ENCODE assay signal across 19 mouse cellular contexts in the genomic region with DNA sequence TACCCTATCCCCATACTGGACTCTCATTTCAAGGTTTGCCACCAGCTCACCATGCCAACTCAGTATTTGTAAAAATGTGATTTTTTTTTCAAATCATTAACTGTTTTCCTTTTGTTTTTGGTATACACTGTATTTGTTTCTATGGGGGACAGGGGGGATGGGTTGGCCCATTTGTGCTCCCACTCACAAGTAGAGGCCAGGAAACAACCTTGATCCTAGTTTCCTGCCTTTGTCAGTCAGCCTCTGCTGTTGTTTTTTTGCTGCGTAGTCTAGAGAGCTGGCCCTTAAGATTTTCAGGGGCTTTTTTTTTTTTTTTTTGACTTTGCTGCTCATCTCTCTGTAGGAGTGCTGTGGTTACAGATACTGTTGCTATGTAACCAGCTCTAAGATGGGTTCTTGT. TPM values are rescaled to one million over a fixed set of nuclear protein-coding genes. Genes with fewer than 3 reads are reported as not detected.
DNase-seq lines count a peak whose midpoint lies in the region; ATAC-seq lines count a peak whose summit lies in the region.
"Had no signal": no experiment of that assay in that cellular context is flagged by ENCODE, and none has a peak within 500 bp of the region (broad histone marks: within the 10 kb centered on the region; RNA-seq: fewer than 3 reads in every experiment).

No protein-coding gene starts in this region.

- no peaks in the 10 kb centered on the region for H3K36me3 ChIP-seq in heart, embryonic 13.5 days
- H3K36me3 ChIP-seq in kidney, embryonic 16.5 days (ENCODE audit: insufficient read depth, low read length): no peaks in the 10 kb centered on the region
- H3K36me3 ChIP-seq in lung, embryonic 15.5 days: no peaks in the 10 kb centered on the region
- H3K36me3 ChIP-seq: forebrain, embryonic 12.5 days; hindbrain, embryonic 12.5 days; limb, embryonic 10.5 days; midbrain, embryonic 13.5 days had no signal

- H3K4me2 ChIP-seq in heart, embryonic 13.5 days: no peak overlapping the region
- H3K4me2 ChIP-seq in kidney, embryonic 16.5 days (replicated peaks; ENCODE audit: low read depth, low read length): no peak overlapping the region
- no peak overlapping the region for H3K4me2 ChIP-seq in lung, embryonic 15.5 days
- H3K4me2 ChIP-seq: forebrain, embryonic 12.5 days; hindbrain, embryonic 12.5 days; midbrain, embryonic 13.5 days had no signal

- ATAC-seq in heart, embryonic 13.5 days (ENCODE audit: extremely low read depth, insufficient number of reproducible peaks, low FRiP score, low TSS enrichment): no peak
- ATAC-seq in kidney, embryonic 16.5 days (ENCODE audit: low FRiP score, low TSS enrichment): no peak
- no peak for ATAC-seq in lung, embryonic 15.5 days (ENCODE audit: borderline replicate concordance, extremely low read depth, low FRiP score, low TSS enrichment)
- ATAC-seq: intestine, postnatal 0 days; midbrain, embryonic 13.5 days had no signal

- DNase-seq in heart, postnatal 10 days: no peak
- DNase-seq in kidney, postnatal 10 days: no peak
- no peak for DNase-seq in lung, postnatal 36 days
- DNase-seq: adrenal gland, adult 2 months; cerebellum, adult 11 months; cerebellum, adult 9-11 months; thymus, adult 2 months; thymus, postnatal 4 days had no signal

- WGBS in heart, embryonic 13.5 days: 42% methylated on average over 1 of the region's 1 CpGs
- 40% methylated on average over 1 of the region's 1 CpGs for WGBS in kidney, embryonic 16.5 days
- 71% methylated on average over 1 of the region's 1 CpGs for WGBS in lung, embryonic 15.5 days

- H3K4me1 ChIP-seq in heart, embryonic 13.5 days: peaks cover 33% of the 10 kb centered on the region
- peaks cover 30% of the 10 kb centered on the region for H3K4me1 ChIP-seq in kidney, embryonic 16.5 days (ENCODE audit: insufficient read depth, low read length)
- H3K4me1 ChIP-seq in lung, embryonic 15.5 days: peaks cover 11% of the 10 kb centered on the region; the same call in 1 of the 2 replicates
- H3K4me1 ChIP-seq: forebrain, embryonic 12.5 days; hindbrain, embryonic 12.5 days; limb, embryonic 10.5 days had no signal

- intact Hi-C loops in heart, postnatal 10 days (cut with DNase I): no loop called here

- no peak overlapping the region for H3K9ac ChIP-seq in heart, embryonic 13.5 days
- no peak overlapping the region; the same call in 1 of the 2 replicates for H3K9ac ChIP-seq in kidney, embryonic 16.5 days (replicated peaks; ENCODE audit: low read length)
- no peak overlapping the region for H3K9ac ChIP-seq in lung, embryonic 15.5 days
- H3K9ac ChIP-seq: forebrain, embryonic 12.5 days; hindbrain, embryonic 12.5 days; midbrain, embryonic 13.5 days had no signal

- H3K27ac ChIP-seq in heart, embryonic 13.5 days (replicated peaks): peak overlapping the region; percentile 63; the same call in 1 of the 2 replicates
- H3K27ac ChIP-seq in kidney, embryonic 16.5 days (ENCODE audit: low read length): peak overlapping the region; percentile 70
- H3K27ac ChIP-seq in lung, embryonic 15.5 days: peak overlapping the region; percentile 50
- H3K27ac ChIP-seq: forebrain, embryonic 12.5 days; hindbrain, embryonic 12.5 days; layer of hippocampus, adult 2 months; limb, embryonic 10.5 days; midbrain, embryonic 13.5 days had no signal

- 0 out of 2 replicates have a peak, but pooled peaks cover 5% of the 10 kb centered on the region for H3K27me3 ChIP-seq in heart, embryonic 13.5 days (replicated peaks)
- H3K27me3 ChIP-seq in kidney, embryonic 16.5 days (ENCODE audit: insufficient read depth, low read length): no peaks in the 10 kb centered on the region
- no peaks in the 10 kb centered on the region for H3K27me3 ChIP-seq in lung, embryonic 15.5 days
- H3K27me3 ChIP-seq: forebrain, embryonic 12.5 days; hindbrain, embryonic 12.5 days; midbrain, embryonic 13.5 days had no signal

- no peak overlapping the region for H3K4me3 ChIP-seq in heart, embryonic 13.5 days
- H3K4me3 ChIP-seq in kidney, embryonic 16.5 days (ENCODE audit: low read length): no peak overlapping the region
- H3K4me3 ChIP-seq in lung, embryonic 15.5 days: no peak overlapping the region
- H3K4me3 ChIP-seq: erythroblast, embryonic 14.5 days; forebrain, embryonic 12.5 days; hindbrain, embryonic 12.5 days; layer of hippocampus, adult 2 months; limb, embryonic 10.5 days; megakaryocyte, embryonic 14.5 days; midbrain, embryonic 13.5 days had no signal

- no peaks in the 10 kb centered on the region for H3K9me3 ChIP-seq in heart, embryonic 13.5 days
- no peaks in the 10 kb centered on the region for H3K9me3 ChIP-seq in kidney, embryonic 16.5 days (ENCODE audit: low read length)
- no peaks in the 10 kb centered on the region for H3K9me3 ChIP-seq in lung, embryonic 15.5 days
- H3K9me3 ChIP-seq: forebrain, embryonic 12.5 days; hindbrain, embryonic 12.5 days; limb, embryonic 10.5 days; megakaryocyte, embryonic 14.5 days; midbrain, embryonic 13.5 days had no signal

RNA-seq across cellular contexts. Expression of a gene that starts 28.6 kb away (rescaled TPM):
- 169 and 191 TPM in 2 replicates for polyA plus RNA-seq in heart, embryonic 13.5 days (2015; fragmentation: Nextera tagmentation; extraction: Ambion mirVana)
- 100 to 1,000 TPM; 523 to 617 TPM for total RNA-seq in heart, postnatal 10 days (2021)
- polyA plus RNA-seq in kidney, embryonic 16.5 days (2015; fragmentation: Nextera tagmentation; extraction: Ambion mirVana): 47.9 and 50.7 TPM in 2 replicates
- polyA plus RNA-seq in lung, embryonic 15.5 days (2015; fragmentation: Nextera tagmentation; extraction: Ambion mirVana): 24.2 and 26.3 TPM in 2 replicates
